Mouse (Mus musculus) brain, embryonic 14.5 days (tissue): ENCODE results near the gene Srsf10. TPM values are rescaled to one million over a fixed set of nuclear protein-coding genes. Genes with fewer than 3 reads are reported as not detected.

Source experiments
- DNase-seq: peaks from one replicate; pipeline ENCODE4 v3.0.0-alpha.2; 2011; ENCODE audit warnings: low read depth
- CTCF ChIP-seq: fragments of 200-500 bp; IDR thresholded peaks from 2 replicates; pipeline ENCODE4 v1.5.1; 2012; ENCODE audit warnings: inconsistent platforms, mild to moderate bottlenecking, moderate library complexity, borderline replicate concordance; ENCODE audit not compliant: insufficient read depth, insufficient read length; ENCODE audit errors: extremely low read depth
- POLR2A ChIP-seq: fragments of 200-500 bp; IDR thresholded peaks from 2 replicates; pipeline ENCODE4 v1.6.1; 2012; ENCODE audit warnings: mild to moderate bottlenecking, inconsistent platforms, borderline replicate concordance; ENCODE audit not compliant: poor library complexity, insufficient read depth, insufficient read length, severe bottlenecking; ENCODE audit errors: extremely low read depth
- polyA plus RNA-seq: library from polyadenylated mRNA; depleted of rRNA; stranded (reverse); fragments of >200 nt; gene quantifications from 2 replicates; pipeline ENCODE4 v1.2.3, GENCODE M21; 2012; rRNA removed

Gene Srsf10
- polyA plus RNA-seq, 1 experiment, result 128 TPM

- no peak for TF ChIP-seq CTCF
- no peak for TF ChIP-seq POLR2A
- DNase-seq, result no peak
Measured at GRCm38 (mm10) chr4:135911531-135911930, 56.0 kb downstream of the Srsf10 start.

- peak; percentile 48 for DNase-seq
- TF ChIP-seq POLR2A (no peak), CTCF (no peak)
Measured at GRCm38 (mm10) chr4:135912164-135912563, 56.6 kb downstream of the Srsf10 start.

- peak; percentile 79 for DNase-seq
- TF ChIP-seq POLR2A, result no peak
- no peak for TF ChIP-seq CTCF
Measured at GRCm38 (mm10) chr4:135912835-135913234, 57.3 kb downstream of the Srsf10 start.

- TF ChIP-seq POLR2A, result no peak
- TF ChIP-seq CTCF, result no peak
- DNase-seq, result no peak
Measured at GRCm38 (mm10) chr4:135913433-135913832, 57.9 kb downstream of the Srsf10 start.

GRCm38 (mm10) chr4:135918635-135919279 is 63.2 kb downstream of the Srsf10 start:
- DNase-seq, result no peak
- no peak for TF ChIP-seq CTCF
- TF ChIP-seq POLR2A, result no peak

GRCm38 (mm10) chr4:135919280-135919639 is 63.7 kb downstream of the Srsf10 start:
- no peak for DNase-seq
- no peak for TF ChIP-seq POLR2A

Other genes with a start within 250 kb of the Srsf10 start
- gene Ifnlr1, start 169.5 kb upstream of the Srsf10 start, polyA plus RNA-seq, result 0.50 and 0.62 TPM in 2 replicates
- gene Il22ra1, start 127.6 kb upstream of the Srsf10 start, polyA plus RNA-seq, result 0.16 and 0.19 TPM in 2 replicates
- gene Myom3, start 96.0 kb upstream of the Srsf10 start, polyA plus RNA-seq, result 0.10 and 0.15 TPM in 2 replicates
- gene Pnrc2, start 18.1 kb downstream of the Srsf10 start, polyA plus RNA-seq, result 67.1 and 74.4 TPM in 2 replicates
- gene Cnr2, start 39.6 kb downstream of the Srsf10 start, polyA plus RNA-seq, result 0.19 and 0.25 TPM in 2 replicates
- 41.7 and 43.1 TPM in 2 replicates for gene Fuca1, start 65.0 kb downstream of the Srsf10 start, polyA plus RNA-seq
- 43.5 and 49.8 TPM in 2 replicates for gene Hmgcl, start 90.7 kb downstream of the Srsf10 start, polyA plus RNA-seq
- gene Gale, start 108.0 kb downstream of the Srsf10 start, polyA plus RNA-seq, result 36.3 and 52.0 TPM in 2 replicates
- 167 and 198 TPM in 2 replicates for gene Lypla2, start 116.9 kb downstream of the Srsf10 start, polyA plus RNA-seq
- 50.8 and 57.8 TPM in 2 replicates for gene Pithd1, start 131.5 kb downstream of the Srsf10 start, polyA plus RNA-seq
- gene Eloa, start 166.0 kb downstream of the Srsf10 start, polyA plus RNA-seq, result 17.1 and 21.8 TPM in 2 replicates
- 818 and 948 TPM in 2 replicates for gene Rpl11, start 197.7 kb downstream of the Srsf10 start, polyA plus RNA-seq